Mouse (Mus musculus) spleen, adult 2 months (tissue): ENCODE results near the gene Ccdc171. TPM values are rescaled to one million over a fixed set of nuclear protein-coding genes. Genes with fewer than 3 reads are reported as not detected.

Source experiments
- DNase-seq, 2 experiments: peaks; one replicate each; pipeline versions ENCODE4 v3.0.0 to v3.0.0-alpha.2; 2012 to 2021; ENCODE audit warnings: low spot score in 2 of 2, low read depth in 1 of 2
- H3K27ac ChIP-seq: fragments of 200-500 bp; 2 replicates; pipeline ENCODE4 v1.5.1; 2012; ENCODE audit warnings: low read length, inconsistent platforms; ENCODE audit not compliant: insufficient read depth
- H3K27me3 ChIP-seq: fragments of 200-500 bp; 2 replicates; pipeline ENCODE4 v1.6.1; 2012; ENCODE audit warnings: mild to moderate bottlenecking, moderate library complexity, low read length, inconsistent platforms; ENCODE audit not compliant: control insufficient read depth, insufficient read depth
- H3K36me3 ChIP-seq: fragments of 200-500 bp; 2 replicates; pipeline ENCODE4 v1.6.1; 2012; ENCODE audit warnings: mild to moderate bottlenecking, low read length, inconsistent platforms; ENCODE audit not compliant: control insufficient read depth, insufficient read depth
- H3K4me1 ChIP-seq: fragments of 200-500 bp; 2 replicates; pipeline ENCODE4 v1.6.1; 2011; ENCODE audit warnings: inconsistent platforms; ENCODE audit not compliant: control insufficient read depth, insufficient read depth, insufficient read length
- H3K4me3 ChIP-seq: fragments of 200-500 bp; 2 replicates; pipeline ENCODE4 v1.5.1; 2011; ENCODE audit warnings: mild to moderate bottlenecking, inconsistent platforms; ENCODE audit not compliant: insufficient read depth, insufficient read length; ENCODE audit errors: extremely low read depth
- CTCF ChIP-seq: fragments of 200-500 bp; IDR thresholded peaks from 2 replicates; pipeline ENCODE4 v1.5.1; 2011; ENCODE audit warnings: mild to moderate bottlenecking, inconsistent platforms; ENCODE audit not compliant: insufficient read depth, insufficient read length, insufficient replicate concordance; ENCODE audit errors: extremely low read depth
- POLR2A ChIP-seq: fragments of 200-500 bp; IDR thresholded peaks from 2 replicates; pipeline ENCODE4 v1.6.1; 2011; ENCODE audit warnings: low read depth, low read length, inconsistent platforms
- WGBS: fragments of 180-500 bp; shearing (Covaris S2); methylation state at CpG from one replicate; pipeline ENCODE4 v1.1.7; 2018; 5-methylcytosine and 5-hydroxymethylcytosine counted together
- polyA plus RNA-seq: library from polyadenylated mRNA; depleted of rRNA; stranded (reverse); fragments of >200 nt; gene quantifications from 2 replicates; pipeline ENCODE4 v1.2.3, GENCODE M21; 2012

The Ccdc171 gene
- polyA plus RNA-seq, 1 experiment, result 1.0 TPM

DNA sequence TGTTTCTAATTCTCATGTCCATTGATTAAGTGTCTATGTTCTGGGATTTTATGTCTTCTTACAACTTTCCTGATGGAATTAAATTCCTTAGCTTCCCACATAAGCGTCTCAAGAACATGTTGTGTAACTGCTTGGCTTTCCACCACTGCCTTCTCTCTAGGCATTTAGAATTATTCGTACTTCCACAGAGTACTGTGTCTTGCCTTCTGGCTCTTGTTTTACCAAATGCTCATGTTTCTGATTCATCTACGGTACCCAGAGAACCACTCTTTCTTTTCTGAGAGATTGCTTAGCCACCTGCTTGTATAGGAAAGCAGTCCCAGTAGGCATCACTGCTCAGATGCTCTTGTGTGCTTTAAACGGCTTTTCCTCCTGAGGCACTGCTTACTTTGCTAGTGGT, 151.1 kb downstream of the Ccdc171 start:
- Histone ChIP-seq H3K4me3 (no peak overlapping the region), H3K27me3 (no peaks in the 10 kb centered on the region), H3K36me3 (peaks cover 4% of the 10 kb centered on the region), H3K27ac (no peak overlapping the region), H3K4me1 (no peaks in the 10 kb centered on the region)
- TF ChIP-seq POLR2A, result no peak
- no peak for TF ChIP-seq CTCF
- DNase-seq, result no peak
- 98% methylated on average over 4 of the region's 4 CpGs for whole genome bisulfite sequencing

GRCm38 (mm10) chr4:83681081-83681480, 155.7 kb downstream of the Ccdc171 start:
- DNase-seq, result no peak
- Histone ChIP-seq H3K36me3 (peaks cover 4% of the 10 kb centered on the region), H3K4me1 (no peaks in the 10 kb centered on the region), H3K4me3 (no peak overlapping the region), H3K27ac (no peak overlapping the region), H3K27me3 (no peaks in the 10 kb centered on the region)
- no peak for TF ChIP-seq POLR2A
- no peak for TF ChIP-seq CTCF
- 96% methylated on average over 14 of the region's 14 CpGs for whole genome bisulfite sequencing

- TF ChIP-seq POLR2A, result no peak
- TF ChIP-seq CTCF, result no peak
These were observed 157.5 kb downstream of the Ccdc171 start for GRCm38 (mm10) chr4:83682866-83683265.

GRCm38 (mm10) chr4:83700190-83700589, 174.8 kb downstream of the Ccdc171 start:
- WGBS, result 87% methylated on average over 3 of the region's 3 CpGs
- H3K4me3 ChIP-seq, result no peak overlapping the region
- no peak overlapping the region for H3K27ac ChIP-seq
- no peaks in the 10 kb centered on the region for H3K27me3 ChIP-seq
- no peaks in the 10 kb centered on the region for H3K36me3 ChIP-seq
- TF ChIP-seq POLR2A (no peak), CTCF (no peak)
- H3K4me1 ChIP-seq, result no peaks in the 10 kb centered on the region
- DNase-seq, result no peak

More at GRCm38 (mm10) chr4:83682866-83683265, 157.5 kb downstream of the Ccdc171 start:
- Histone ChIP-seq H3K27me3 (no peaks in the 10 kb centered on the region), H3K4me1 (no peaks in the 10 kb centered on the region), H3K27ac (no peak overlapping the region), H3K36me3 (peaks cover 4% of the 10 kb centered on the region), H3K4me3 (no peak overlapping the region)
- DNase-seq, result no peak
- 90% methylated on average over 7 of the region's 7 CpGs for WGBS

- H3K36me3 ChIP-seq, result no peaks in the 10 kb centered on the region
- DNase-seq, result no peak
- H3K27ac ChIP-seq, result no peak overlapping the region
- H3K4me3 ChIP-seq, result no peak overlapping the region
- TF ChIP-seq POLR2A (no peak), CTCF (no peak)
- no peaks in the 10 kb centered on the region for H3K4me1 ChIP-seq
- H3K27me3 ChIP-seq, result no peaks in the 10 kb centered on the region
- WGBS, result 91% methylated on average over 1 of the region's 1 CpGs
These were observed 191.7 kb downstream of the Ccdc171 start for GRCm38 (mm10) chr4:83716996-83717395.

- H3K36me3 ChIP-seq, result no peaks in the 10 kb centered on the region
- 87% methylated on average over 11 of the region's 11 CpGs for WGBS
- H3K27ac ChIP-seq, result no peak overlapping the region
- H3K27me3 ChIP-seq, result no peaks in the 10 kb centered on the region
- no peak overlapping the region for H3K4me3 ChIP-seq
- no peaks in the 10 kb centered on the region for H3K4me1 ChIP-seq
- no peak for DNase-seq
- TF ChIP-seq CTCF, result no peak
- no peak for TF ChIP-seq POLR2A
These were observed 194.5 kb downstream of the Ccdc171 start for GRCm38 (mm10) chr4:83719816-83720215.

GRCm38 (mm10) chr4:83725136-83725535, 199.8 kb downstream of the Ccdc171 start:
- H3K27me3 ChIP-seq, result no peaks in the 10 kb centered on the region
- no peak for TF ChIP-seq CTCF
- TF ChIP-seq POLR2A, result no peak
- DNase-seq, result no peak
- H3K27ac ChIP-seq, result no peak overlapping the region
- H3K4me3 ChIP-seq, result no peak overlapping the region
- H3K36me3 ChIP-seq, result no peaks in the 10 kb centered on the region
- no peaks in the 10 kb centered on the region for H3K4me1 ChIP-seq
- WGBS, result 47% methylated on average over 2 of the region's 2 CpGs
